Mouse (Mus musculus) neural tube, embryonic 13.5 days (tissue): Measurements from ENCODE around the gene Gpr152. TPM values are rescaled to one million over a fixed set of nuclear protein-coding genes. Genes with fewer than 3 reads are reported as not detected.
"Not testable (repeated sequence)": the region's sequence is repeated elsewhere in the genome, so short reads cannot be mapped to it uniquely, and the experiment has no call there.

Source experiments
- ATAC-seq: fragments of 200-750 bp; cut with Nextera tagmentation; 2 replicates; pipeline ENCODE4 v1.8.0; 2017; ENCODE audit warnings: low read depth, mild to moderate bottlenecking, moderate TSS enrichment, moderate library complexity
- H3K27ac ChIP-seq: fragments of 300-500 bp; sonication (generic); replicated peaks from 2 replicates; pipeline ENCODE4 v1.5.1; 2015; ENCODE audit warnings: moderate library complexity, mild to moderate bottlenecking, inconsistent platforms
- H3K27me3 ChIP-seq: fragments of 300-500 bp; sonication (generic); 2 replicates; pipeline ENCODE4 v1.6.1; 2015; ENCODE audit warnings: mild to moderate bottlenecking, inconsistent platforms
- H3K36me3 ChIP-seq: fragments of 300-500 bp; sonication (generic); 2 replicates; pipeline ENCODE4 v1.6.1; 2015; ENCODE audit warnings: mild to moderate bottlenecking, inconsistent platforms
- H3K4me1 ChIP-seq: fragments of 300-500 bp; sonication (generic); replicated peaks from 2 replicates; pipeline ENCODE4 v1.6.1; 2015; ENCODE audit warnings: inconsistent platforms
- H3K4me2 ChIP-seq: fragments of 300-500 bp; sonication (generic); 2 replicates; pipeline ENCODE4 v1.6.1; 2015; ENCODE audit warnings: inconsistent platforms, mild to moderate bottlenecking, moderate library complexity
- H3K4me3 ChIP-seq: fragments of 300-500 bp; sonication (generic); 2 replicates; pipeline ENCODE4 v1.5.1; 2015; ENCODE audit warnings: mild to moderate bottlenecking, inconsistent platforms
- H3K9ac ChIP-seq: fragments of 300-500 bp; sonication (generic); 2 replicates; pipeline ENCODE4 v1.6.1; 2015; ENCODE audit warnings: moderate library complexity, mild to moderate bottlenecking, inconsistent platforms
- H3K9me3 ChIP-seq: fragments of 300-500 bp; sonication (generic); 2 replicates; pipeline ENCODE4 v1.6.1; 2016; ENCODE audit warnings: inconsistent platforms
- WGBS: fragments of 180-500 bp; shearing (Covaris S2); methylation state at CpG from one replicate; pipeline ENCODE4 v1.1.7; 2015; 5-methylcytosine and 5-hydroxymethylcytosine counted together
- polyA plus RNA-seq: library from polyadenylated mRNA; unstranded; fragments of >200 nt; fragmentation: Nextera tagmentation; extraction: Ambion mirVana; gene quantifications from 2 replicates; pipeline ENCODE4 v1.2.1, GENCODE M21; 2015

Gpr152 gene
- polyA plus RNA-seq, 1 experiment from 2014 or later, result not detected

GRCm38 (mm10) chr19:4135963-4136345, 3.6 kb upstream of the Gpr152 start:
- 25% methylated on average over 8 of the region's 8 CpGs for WGBS
- not testable (repeated sequence) for ATAC-seq, H3K4me2 ChIP-seq, H3K9me3 ChIP-seq, H3K27ac ChIP-seq, H3K27me3 ChIP-seq, H3K4me3 ChIP-seq, H3K9ac ChIP-seq
- Histone ChIP-seq H3K36me3 (peaks cover 26% of the 10 kb centered on the region), H3K4me1 (peaks cover 10% of the 10 kb centered on the region; the same call in 1 of the 2 replicates)

- H3K4me1 ChIP-seq, result peaks cover 10% of the 10 kb centered on the region; the same call in 1 of the 2 replicates
- no peak overlapping the region for H3K4me2 ChIP-seq
- no peaks in the 10 kb centered on the region for H3K27me3 ChIP-seq
- no peak overlapping the region for H3K9ac ChIP-seq
- no peak overlapping the region for H3K27ac ChIP-seq
- H3K36me3 ChIP-seq, result peaks cover 20% of the 10 kb centered on the region
- no peak for ATAC-seq
- 82% methylated on average over 5 of the region's 5 CpGs for WGBS
- no peak overlapping the region for H3K4me3 ChIP-seq
- H3K9me3 ChIP-seq, result no peaks in the 10 kb centered on the region
Observed at GRCm38 (mm10) chr19:4136463-4136862, 3.1 kb upstream of the Gpr152 start.

GRCm38 (mm10) chr19:4137913-4138312, 1.7 kb upstream of the Gpr152 start:
- H3K4me2 ChIP-seq, result no peak overlapping the region
- no peak overlapping the region for H3K4me3 ChIP-seq
- no peak overlapping the region for H3K9ac ChIP-seq
- no peaks in the 10 kb centered on the region for H3K27me3 ChIP-seq
- 75% methylated on average over 5 of the region's 5 CpGs for WGBS
- peaks cover 10% of the 10 kb centered on the region; the same call in 1 of the 2 replicates for H3K4me1 ChIP-seq
- no peaks in the 10 kb centered on the region for H3K9me3 ChIP-seq
- H3K27ac ChIP-seq, result no peak overlapping the region
- no peak for ATAC-seq
- H3K36me3 ChIP-seq, result peaks cover 6% of the 10 kb centered on the region

- no peak overlapping the region for H3K4me3 ChIP-seq
- H3K27me3 ChIP-seq, result no peaks in the 10 kb centered on the region
- H3K9ac ChIP-seq, result no peak overlapping the region
- H3K9me3 ChIP-seq, result no peaks in the 10 kb centered on the region
- no peak for ATAC-seq
- no peaks in the 10 kb centered on the region for H3K36me3 ChIP-seq
- 78% methylated on average over 6 of the region's 6 CpGs for WGBS
- no peak overlapping the region for H3K27ac ChIP-seq
- no peak overlapping the region for H3K4me2 ChIP-seq
- H3K4me1 ChIP-seq, result peaks cover 10% of the 10 kb centered on the region; the same call in 1 of the 2 replicates
Observed at GRCm38 (mm10) chr19:4140147-4140546, 560 bp downstream of the Gpr152 start.

- Histone ChIP-seq H3K9me3 (no peaks in the 10 kb centered on the region), H3K36me3 (no peaks in the 10 kb centered on the region)
Observed at GRCm38 (mm10) chr19:4142416-4143173, 3.0 kb downstream of the Gpr152 start.

GRCm38 (mm10) chr19:4143759-4144268, 4.2 kb downstream of the Gpr152 start, which contains the start of gene Cabp4:
Gene Cabp4, minus strand, starts transcription at chr19:4144033.
- Histone ChIP-seq H3K36me3 (no peaks in the 10 kb centered on the region), H3K4me1 (peaks cover 16% of the 10 kb centered on the region), H3K27me3 (no peaks in the 10 kb centered on the region), H3K9ac (no peak within 1 kb of the TSS), H3K4me3 (no peak within 1 kb of the TSS), H3K27ac (no peak within 1 kb of the TSS), H3K9me3 (no peaks in the 10 kb centered on the region), H3K4me2 (no peak within 1 kb of the TSS)
- no peak for ATAC-seq
- 84% methylated on average over 7 of the region's 7 CpGs for WGBS

More at GRCm38 (mm10) chr19:4142416-4143173, 3.0 kb downstream of the Gpr152 start:
- 91% methylated on average over 18 of the region's 18 CpGs for WGBS
- Histone ChIP-seq H3K4me1 (peaks cover 11% of the 10 kb centered on the region), H3K27me3 (no peaks in the 10 kb centered on the region), H3K4me2 (no peak overlapping the region), H3K27ac (no peak overlapping the region), H3K9ac (no peak overlapping the region), H3K4me3 (no peak overlapping the region)
- no peak for ATAC-seq

GRCm38 (mm10) chr19:4144550-4145498, 5.2 kb downstream of the Gpr152 start:
- no peak overlapping the region for H3K4me2 ChIP-seq
- H3K9me3 ChIP-seq, result no peaks in the 10 kb centered on the region
- H3K4me3 ChIP-seq, result no peak overlapping the region
- 0 out of 2 replicates have a peak, but pooled peaks cover under 1% of the 10 kb centered on the region for H3K36me3 ChIP-seq
- peaks cover 19% of the 10 kb centered on the region for H3K4me1 ChIP-seq
- H3K27me3 ChIP-seq, result no peaks in the 10 kb centered on the region
- ATAC-seq, result no peak
- 85% methylated on average over 16 of the region's 16 CpGs for WGBS
- no peak overlapping the region for H3K27ac ChIP-seq
- H3K9ac ChIP-seq, result no peak overlapping the region

GRCm38 (mm10) chr19:4145936-4146335, 6.3 kb downstream of the Gpr152 start:
- H3K4me1 ChIP-seq, result peaks cover 23% of the 10 kb centered on the region
- ATAC-seq, result no peak
- H3K9ac ChIP-seq, result no peak overlapping the region
- WGBS, result 84% methylated on average over 5 of the region's 5 CpGs
- H3K36me3 ChIP-seq, result peaks cover 12% of the 10 kb centered on the region
- H3K4me3 ChIP-seq, result no peak overlapping the region
- H3K4me2 ChIP-seq, result no peak overlapping the region
- H3K9me3 ChIP-seq, result no peaks in the 10 kb centered on the region
- no peak overlapping the region for H3K27ac ChIP-seq
- H3K27me3 ChIP-seq, result no peaks in the 10 kb centered on the region

- no peak overlapping the region for H3K4me2 ChIP-seq
- H3K27ac ChIP-seq, result no peak overlapping the region
- WGBS, result 65% methylated on average over 12 of the region's 12 CpGs
Observed at GRCm38 (mm10) chr19:4146366-4147021, 6.9 kb downstream of the Gpr152 start.

GRCm38 (mm10) chr19:4147022-4147405, 7.4 kb downstream of the Gpr152 start:
- H3K9ac ChIP-seq, result 0 out of 2 replicates have a peak overlapping the region, but pooled peaks have one; percentile 94
- H3K4me2 ChIP-seq, result no peak overlapping the region
- no peak overlapping the region for H3K27ac ChIP-seq
- no peaks in the 10 kb centered on the region for H3K9me3 ChIP-seq
- H3K27me3 ChIP-seq, result no peaks in the 10 kb centered on the region
- H3K4me1 ChIP-seq, result peaks cover 23% of the 10 kb centered on the region
- peaks cover 20% of the 10 kb centered on the region for H3K36me3 ChIP-seq
- 63% methylated on average over 3 of the region's 3 CpGs for WGBS
- no peak overlapping the region for H3K4me3 ChIP-seq
- ATAC-seq, result no peak

More at GRCm38 (mm10) chr19:4146366-4147021, 6.9 kb downstream of the Gpr152 start:
- no peak overlapping the region for H3K4me3 ChIP-seq
- peaks cover 16% of the 10 kb centered on the region for H3K36me3 ChIP-seq
- H3K4me1 ChIP-seq, result peaks cover 23% of the 10 kb centered on the region
- no peaks in the 10 kb centered on the region for H3K27me3 ChIP-seq
- H3K9ac ChIP-seq, result no peak overlapping the region
- no peak for ATAC-seq
- no peaks in the 10 kb centered on the region for H3K9me3 ChIP-seq

- 34% methylated on average over 9 of the region's 9 CpGs for WGBS
- Histone ChIP-seq H3K4me3 (peak overlapping the region; percentile 91), H3K4me1 (peaks cover 23% of the 10 kb centered on the region), H3K36me3 (peaks cover 29% of the 10 kb centered on the region), H3K9me3 (no peaks in the 10 kb centered on the region), H3K9ac (peak overlapping the region; percentile 94), H3K27me3 (no peaks in the 10 kb centered on the region), H3K27ac (peak overlapping the region; percentile 77; the same call in 1 of the 2 replicates), H3K4me2 (peak overlapping the region; percentile 94)
- peak; percentile 9 for ATAC-seq
Observed at GRCm38 (mm10) chr19:4147782-4148490, 8.3 kb downstream of the Gpr152 start.
